Mouse (Mus musculus) G1E (cell line): ENCODE data around the gene Rbbp8nl. TPM values are rescaled to one million over a fixed set of nuclear protein-coding genes. Genes with fewer than 3 reads are reported as not detected.

ENCODE experiments used
- ATAC-seq: 2 replicates; pipeline ENCODE4 v1.8.0; 2016; ENCODE audit warnings: mild to moderate bottlenecking; ENCODE audit not compliant: insufficient number of reproducible peaks, poor library complexity, low FRiP score, severe bottlenecking; ENCODE audit errors: extremely low read depth
- DNase-seq: peaks from one replicate; pipeline ENCODE4 v3.0.0; 2012; ENCODE audit warnings: low spot score
- H3K27me3 ChIP-seq: 2 replicates; pipeline ENCODE4 v1.6.1; 2012; ENCODE audit warnings: mild to moderate bottlenecking, low read length, inconsistent platforms; ENCODE audit not compliant: insufficient read depth
- H3K36me3 ChIP-seq: replicated peaks from 2 replicates; pipeline ENCODE3; 2012; ENCODE audit warnings: mild to moderate bottlenecking, inconsistent platforms
- H3K4me1 ChIP-seq: 2 replicates; pipeline ENCODE4 v1.6.1; 2012; ENCODE audit warnings: low read depth, low read length, inconsistent platforms, mixed read lengths; ENCODE audit not compliant: insufficient read depth
- H3K4me3 ChIP-seq: 2 replicates; pipeline ENCODE4 v1.5.1; 2012; ENCODE audit warnings: low read depth, mild to moderate bottlenecking, inconsistent platforms, low read length, moderate library complexity, mixed read lengths
- H3K9me3 ChIP-seq: replicated peaks from 2 replicates; pipeline ENCODE4 v1.6.1; 2012; ENCODE audit warnings: inconsistent platforms
- CTCF ChIP-seq: IDR thresholded peaks from 2 replicates; pipeline ENCODE4 v1.5.1; 2012; ENCODE audit warnings: low read depth, low read length, inconsistent platforms, mixed read lengths
- GATA1 ChIP-seq: IDR thresholded peaks from 2 replicates; pipeline ENCODE4 v1.6.1; 2012; ENCODE audit warnings: borderline replicate concordance, low read length, inconsistent platforms, mixed read lengths
- GATA2 ChIP-seq: IDR thresholded peaks from 2 replicates; pipeline ENCODE4 v1.6.1; 2012; ENCODE audit warnings: low read depth, low read length, inconsistent platforms, borderline replicate concordance
- POLR2AphosphoS5 ChIP-seq: IDR thresholded peaks from 2 replicates; pipeline ENCODE4 v1.6.1; 2012; ENCODE audit warnings: low read depth, low read length, inconsistent platforms; ENCODE audit not compliant: insufficient replicate concordance
- TAL1 ChIP-seq: conservative IDR thresholded peaks from 2 replicates; pipeline ENCODE4 v1.6.1; 2012; ENCODE audit warnings: low read depth, low read length, inconsistent platforms, mixed read lengths
- polyA plus RNA-seq: library from polyadenylated mRNA; stranded (reverse); fragments of >175 nt; gene quantifications from 2 replicates; pipeline ENCODE4 v1.2.3, GENCODE M21; 2012
- total RNA-seq, 2 experiments: library from RNA; stranded (forward) in 1 of 2; stranded (reverse) in 1 of 2; fragments of 200-1000 nt in 1 of 2; fragments of >200 nt in 1 of 2; fragmentation: Nextera tagmentation in 1 of 2; gene quantifications; 2 replicates each; pipeline ENCODE4 v1.2.3; 2014 to 2017

Gene Rbbp8nl
- total and polyA plus RNA-seq, 3 experiments: 0.11 TPM; not detected in 2

- Histone ChIP-seq H3K9me3 (no peaks in the 10 kb centered on the region), H3K27me3 (peaks cover 15% of the 10 kb centered on the region; the same call in 1 of the 2 replicates), H3K4me3 (no peak overlapping the region), H3K4me1 (no peaks in the 10 kb centered on the region), H3K36me3 (no peaks in the 10 kb centered on the region)
- DNase-seq (no peak), ATAC-seq (no peak)
- TF ChIP-seq GATA2 (no peak), TAL1 (no peak), GATA1 (no peak), POLR2AphosphoS5 (no peak), CTCF (no peak)
Measured at GRCm38 (mm10) chr2:180292906-180293305, 3.2 kb upstream of the Rbbp8nl start.

- TF ChIP-seq GATA2: no peak
- no peak for TF ChIP-seq CTCF
- no peak for TF ChIP-seq GATA1
- no peak for TF ChIP-seq POLR2AphosphoS5
- TF ChIP-seq TAL1: no peak
- peaks cover 20% of the 10 kb centered on the region; the same call in 1 of the 2 replicates for H3K27me3 ChIP-seq
Measured at GRCm38 (mm10) chr2:180292026-180292425, 2.3 kb upstream of the Rbbp8nl start.

GRCm38 (mm10) chr2:180291566-180291965 is 1.9 kb upstream of the Rbbp8nl start:
- ATAC-seq (no peak), DNase-seq (no peak)
- H3K27me3 ChIP-seq: peaks cover 22% of the 10 kb centered on the region
- no peaks in the 10 kb centered on the region for H3K9me3 ChIP-seq
- no peak for TF ChIP-seq GATA2
- no peak for TF ChIP-seq CTCF
- no peak for TF ChIP-seq GATA1
- no peak for TF ChIP-seq TAL1
- TF ChIP-seq POLR2AphosphoS5: no peak
- H3K4me3 ChIP-seq: no peak overlapping the region
- H3K4me1 ChIP-seq: no peaks in the 10 kb centered on the region
- H3K36me3 ChIP-seq: no peaks in the 10 kb centered on the region

More at GRCm38 (mm10) chr2:180292026-180292425, 2.3 kb upstream of the Rbbp8nl start:
- Histone ChIP-seq H3K9me3 (no peaks in the 10 kb centered on the region), H3K4me3 (no peak overlapping the region), H3K36me3 (no peaks in the 10 kb centered on the region), H3K4me1 (no peaks in the 10 kb centered on the region)
- DNase-seq (no peak), ATAC-seq (no peak)

GRCm38 (mm10) chr2:180290503-180290902 is 824 bp upstream of the Rbbp8nl start:
- Histone ChIP-seq H3K36me3 (no peaks in the 10 kb centered on the region), H3K27me3 (peaks cover 32% of the 10 kb centered on the region)
- DNase-seq: no peak

GRCm38 (mm10) chr2:180288966-180289365 is 713 bp downstream of the Rbbp8nl start:
- DNase-seq (no peak), ATAC-seq (no peak)
- peaks cover 41% of the 10 kb centered on the region for H3K27me3 ChIP-seq
- no peak overlapping the region for H3K4me3 ChIP-seq
- H3K9me3 ChIP-seq: no peaks in the 10 kb centered on the region
- TF ChIP-seq TAL1 (no peak), POLR2AphosphoS5 (no peak), CTCF (no peak), GATA1 (no peak), GATA2 (no peak)
- no peaks in the 10 kb centered on the region for H3K4me1 ChIP-seq
- no peaks in the 10 kb centered on the region for H3K36me3 ChIP-seq

More at GRCm38 (mm10) chr2:180290503-180290902, 824 bp upstream of the Rbbp8nl start:
- TF ChIP-seq GATA2 (no peak), POLR2AphosphoS5 (no peak), TAL1 (no peak), CTCF (no peak), GATA1 (no peak)
- no peaks in the 10 kb centered on the region for H3K9me3 ChIP-seq
- ATAC-seq: no peak
- H3K4me3 ChIP-seq: no peak overlapping the region
- H3K4me1 ChIP-seq: no peaks in the 10 kb centered on the region

- H3K9me3 ChIP-seq: no peaks in the 10 kb centered on the region
- H3K27me3 ChIP-seq: peaks cover 80% of the 10 kb centered on the region
- no peaks in the 10 kb centered on the region for H3K36me3 ChIP-seq
- H3K4me3 ChIP-seq: no peak overlapping the region
- no peak for TF ChIP-seq TAL1
- TF ChIP-seq GATA2: no peak
- TF ChIP-seq POLR2AphosphoS5: no peak
- TF ChIP-seq CTCF: no peak
- no peak for TF ChIP-seq GATA1
- ATAC-seq (no peak), DNase-seq (no peak)
- peaks cover 28% of the 10 kb centered on the region for H3K4me1 ChIP-seq
Measured at GRCm38 (mm10) chr2:180279321-180279720, 10.4 kb downstream of the Rbbp8nl start.

GRCm38 (mm10) chr2:180277773-180278320 is 11.8 kb downstream of the Rbbp8nl start:
- DNase-seq (no peak), ATAC-seq (no peak)
- no peaks in the 10 kb centered on the region for H3K36me3 ChIP-seq
- H3K27me3 ChIP-seq: peaks cover 67% of the 10 kb centered on the region
- H3K9me3 ChIP-seq: no peaks in the 10 kb centered on the region
- TF ChIP-seq CTCF: no peak
- no peak for TF ChIP-seq POLR2AphosphoS5
- no peak for TF ChIP-seq GATA2
- TF ChIP-seq GATA1: no peak
- TF ChIP-seq TAL1: no peak
- no peak overlapping the region for H3K4me3 ChIP-seq
- peaks cover 35% of the 10 kb centered on the region for H3K4me1 ChIP-seq
